Mouse (Mus musculus) lung, postnatal 10 days (tissue): ENCODE data around the gene Rgs6.
A peak's percentile ranks its signal among the peaks of the same experiment; 100 is the strongest.

Experiments
- DNase-seq: peaks from one replicate; pipeline ENCODE4 v3.0.0; 2021

Rgs6 gene

GRCm38 (mm10) chr12:82588017-82588416 is at the start of gene Rgs6:
Gene Rgs6 (plus strand): TSS chr12:82588292.
- no peak for DNase-seq

- no peak for DNase-seq
These were observed 41.0 kb upstream of the Rgs6 start for GRCm38 (mm10) chr12:82547127-82547526.

- DNase-seq, result no peak
These were observed 38.9 kb upstream of the Rgs6 start for GRCm38 (mm10) chr12:82549228-82549627.

GRCm38 (mm10) chr12:82550076-82550475 is 38.0 kb upstream of the Rgs6 start:
- DNase-seq, result no peak

- DNase-seq, result no peak
These were observed 35.7 kb upstream of the Rgs6 start for GRCm38 (mm10) chr12:82552376-82552775.

- no peak for DNase-seq
These were observed 25.2 kb upstream of the Rgs6 start for GRCm38 (mm10) chr12:82562916-82563315.

GRCm38 (mm10) chr12:82568370-82568769 is 19.7 kb upstream of the Rgs6 start:
- peak; percentile 17 for DNase-seq

- no peak for DNase-seq
These were observed 15.4 kb upstream of the Rgs6 start for GRCm38 (mm10) chr12:82572706-82573105.

GRCm38 (mm10) chr12:82586592-82586991 is 1.5 kb upstream of the Rgs6 start:
- DNase-seq, result peak; percentile 36

- DNase-seq, result no peak
These were observed 670 bp upstream of the Rgs6 start for GRCm38 (mm10) chr12:82587348-82587895.

- no peak for DNase-seq
These were observed 946 bp downstream of the Rgs6 start for GRCm38 (mm10) chr12:82588846-82589630.

- no peak for DNase-seq
These were observed 10.9 kb downstream of the Rgs6 start for GRCm38 (mm10) chr12:82599011-82599410.

- no peak for DNase-seq
These were observed 12.3 kb downstream of the Rgs6 start for GRCm38 (mm10) chr12:82600406-82600805.

- no peak for DNase-seq
These were observed 14.7 kb downstream of the Rgs6 start for GRCm38 (mm10) chr12:82602823-82603222.

- DNase-seq, result no peak
These were observed 15.2 kb downstream of the Rgs6 start for GRCm38 (mm10) chr12:82603308-82603707.

GRCm38 (mm10) chr12:82603979-82604378 is 15.9 kb downstream of the Rgs6 start:
- no peak for DNase-seq

GRCm38 (mm10) chr12:82612769-82613660 is 24.9 kb downstream of the Rgs6 start:
- DNase-seq, result peak; percentile 57

- DNase-seq, result no peak
These were observed 28.4 kb downstream of the Rgs6 start for GRCm38 (mm10) chr12:82616486-82616812.

- DNase-seq, result peak; percentile 62
These were observed 29.0 kb downstream of the Rgs6 start for GRCm38 (mm10) chr12:82616813-82617681.

GRCm38 (mm10) chr12:82617682-82618370 is 29.7 kb downstream of the Rgs6 start:
- no peak for DNase-seq

- no peak for DNase-seq
These were observed 52.3 kb downstream of the Rgs6 start for GRCm38 (mm10) chr12:82640441-82640840.

GRCm38 (mm10) chr12:82647876-82648275 is 59.8 kb downstream of the Rgs6 start:
- peak; percentile 16 for DNase-seq
